Mouse (Mus musculus) liver, embryonic 14.5 days (tissue): ENCODE data around the gene Llgl2.

ENCODE experiments used
- CTCF ChIP-seq: IDR thresholded peaks from 2 replicates; pipeline ENCODE4 v1.5.1; 2016; ENCODE audit warnings: antibody characterized with exemption, low read depth, control low read depth
- EP300 ChIP-seq: IDR thresholded peaks from 2 replicates; pipeline ENCODE4 v1.6.1; 2016; ENCODE audit warnings: antibody characterized with exemption, low read depth

DNA sequence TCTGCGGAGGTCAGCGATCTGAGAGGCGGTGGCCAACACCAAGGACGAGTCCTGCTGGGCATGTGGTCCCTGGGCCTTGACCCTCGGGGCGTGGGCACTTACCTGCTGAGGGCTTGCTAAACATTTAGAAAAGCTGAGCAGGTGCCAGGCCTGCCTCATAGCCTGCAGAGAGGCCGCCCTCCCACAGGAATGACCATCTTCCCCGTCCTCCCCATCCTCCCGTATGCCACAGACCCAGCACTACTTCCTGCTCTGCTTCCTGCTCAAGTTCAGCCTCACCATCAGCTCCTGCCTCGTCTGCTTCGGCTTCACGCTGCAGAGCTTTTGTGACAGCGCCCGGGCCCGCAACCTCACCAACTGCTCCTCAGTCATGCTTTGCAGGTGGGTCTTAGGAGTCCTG is 27.0 kb upstream of the Llgl2 start:
- TF ChIP-seq CTCF, result no peak
- TF ChIP-seq EP300, result no peak
